Mouse (Mus musculus) heart, adult 2 months (tissue): ENCODE results near the gene Opa3.

Experiments
- CTCF ChIP-seq: fragments of 200-600 bp; IDR thresholded peaks from 2 replicates; pipeline ENCODE4 v1.8.1; 2022; ENCODE audit warnings: antibody characterized with exemption, mild to moderate bottlenecking, moderate library complexity
- EP300 ChIP-seq: fragments of 200-500 bp; IDR thresholded peaks from 2 replicates; pipeline ENCODE4 v1.6.1; 2011; ENCODE audit warnings: low read depth, low read length, control low read depth; ENCODE audit not compliant: insufficient read depth
- POLR2A ChIP-seq: fragments of 200-500 bp; IDR thresholded peaks from 2 replicates; pipeline ENCODE4 v1.6.1; 2011; ENCODE audit warnings: mild to moderate bottlenecking, low read depth, low read length, control low read depth; ENCODE audit not compliant: insufficient read depth

DNA sequence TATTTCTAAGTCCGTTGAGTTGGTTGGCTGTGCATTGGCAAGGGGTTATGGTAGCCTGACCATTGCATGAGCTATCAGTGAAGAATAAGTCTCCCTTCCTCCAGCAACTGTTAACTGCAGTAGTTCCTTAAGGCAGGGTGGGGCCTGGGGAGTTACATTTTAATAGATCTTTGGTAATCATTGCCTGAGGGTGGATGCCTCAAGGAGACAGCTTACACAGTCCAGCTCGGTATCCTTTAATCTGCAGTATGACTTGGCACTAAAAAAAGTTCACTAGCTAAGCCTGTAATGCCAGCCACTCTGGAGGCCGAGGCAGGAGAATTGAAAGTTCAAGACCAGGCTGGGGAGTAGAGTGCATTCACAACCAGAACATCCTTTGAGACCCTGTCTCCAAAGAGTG, 3.7 kb downstream of the Opa3 start:
- TF ChIP-seq CTCF: no peak
- no peak for TF ChIP-seq POLR2A
- no peak for TF ChIP-seq EP300
